Mouse (Mus musculus) midbrain, embryonic 11.5 days (tissue): ENCODE data around the gene Shf. TPM values are rescaled to one million over a fixed set of nuclear protein-coding genes. Genes with fewer than 3 reads are reported as not detected.

Source experiments
- ATAC-seq: fragments of 200-750 bp; cut with Nextera tagmentation; 2 replicates; pipeline ENCODE4 v1.8.0; 2017; ENCODE audit warnings: moderate TSS enrichment, moderate library complexity; ENCODE audit not compliant: low FRiP score
- DNase-seq: peaks from one replicate; pipeline ENCODE4 v3.0.0; 2015; ENCODE audit warnings: low spot score; ENCODE audit errors: missing footprints
- H3K27ac ChIP-seq: fragments of 300-500 bp; sonication (generic); 2 replicates; pipeline ENCODE4 v1.5.1; 2014; ENCODE audit warnings: low read depth, low read length
- H3K27me3 ChIP-seq: fragments of 300-500 bp; sonication (generic); 2 replicates; pipeline ENCODE4 v1.6.1; 2014; ENCODE audit warnings: mild to moderate bottlenecking, low read length, moderate library complexity, mixed read lengths; ENCODE audit not compliant: control insufficient read depth, insufficient read depth
- H3K36me3 ChIP-seq: fragments of 300-500 bp; sonication (generic); 2 replicates; pipeline ENCODE4 v1.6.1; 2014; ENCODE audit warnings: mild to moderate bottlenecking, low read length, moderate library complexity, mixed read lengths; ENCODE audit not compliant: control insufficient read depth, insufficient read depth
- H3K4me1 ChIP-seq: fragments of 300-500 bp; sonication (generic); 2 replicates; pipeline ENCODE4 v1.6.1; 2014; ENCODE audit warnings: low read length; ENCODE audit not compliant: control insufficient read depth, insufficient read depth
- H3K4me2 ChIP-seq: fragments of 300-500 bp; sonication (generic); 2 replicates; pipeline ENCODE4 v1.6.1; 2014; ENCODE audit warnings: mild to moderate bottlenecking, moderate library complexity
- H3K4me3 ChIP-seq: fragments of 300-500 bp; sonication (generic); 2 replicates; pipeline ENCODE4 v1.5.1; 2014; ENCODE audit warnings: low read depth, low read length
- H3K9ac ChIP-seq: fragments of 300-500 bp; sonication (generic); 2 replicates; pipeline ENCODE4 v1.6.1; 2014; ENCODE audit warnings: low read length
- H3K9me3 ChIP-seq: fragments of 300-500 bp; sonication (generic); 2 replicates; pipeline ENCODE4 v1.6.1; 2016; ENCODE audit warnings: low read length; ENCODE audit not compliant: control insufficient read depth
- WGBS: fragments of 180-500 bp; shearing (Covaris S2); extraction: QIAGEN DNeasy Blood & Tissue Kit; methylation state at CpG from one replicate; pipeline ENCODE4 v1.1.7; 2014; 5-methylcytosine and 5-hydroxymethylcytosine counted together
- polyA plus RNA-seq: library from polyadenylated mRNA; unstranded; fragments of >200 nt; fragmentation: Nextera tagmentation; extraction: Ambion mirVana; gene quantifications from 2 replicates; pipeline ENCODE4 v1.2.1, GENCODE M21; 2014

The Shf gene
- polyA plus RNA-seq, 1 experiment from 2014 or later, result 9.2 TPM

DNA sequence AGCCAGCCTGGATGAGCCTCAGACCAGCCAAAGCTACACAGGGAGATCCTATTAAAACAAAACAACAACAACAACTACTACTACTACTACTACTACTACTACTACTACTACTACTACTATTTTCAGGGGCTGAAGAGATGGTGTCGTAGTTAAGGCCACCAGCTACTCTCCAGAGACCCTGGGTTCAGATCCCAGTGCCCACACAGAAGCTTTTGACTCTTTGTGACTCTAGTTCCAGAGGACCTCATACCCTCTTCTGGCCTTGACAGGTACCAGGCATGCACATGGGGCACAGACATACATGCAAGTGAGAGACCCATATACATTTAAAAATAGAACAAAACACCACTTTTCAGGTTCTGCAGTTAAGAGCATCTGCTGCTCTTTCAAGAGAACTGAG, 3.6 kb upstream of the Shf start:
- DNase-seq, result no peak
- WGBS, result 63% methylated on average over 1 of the region's 1 CpGs

DNA sequence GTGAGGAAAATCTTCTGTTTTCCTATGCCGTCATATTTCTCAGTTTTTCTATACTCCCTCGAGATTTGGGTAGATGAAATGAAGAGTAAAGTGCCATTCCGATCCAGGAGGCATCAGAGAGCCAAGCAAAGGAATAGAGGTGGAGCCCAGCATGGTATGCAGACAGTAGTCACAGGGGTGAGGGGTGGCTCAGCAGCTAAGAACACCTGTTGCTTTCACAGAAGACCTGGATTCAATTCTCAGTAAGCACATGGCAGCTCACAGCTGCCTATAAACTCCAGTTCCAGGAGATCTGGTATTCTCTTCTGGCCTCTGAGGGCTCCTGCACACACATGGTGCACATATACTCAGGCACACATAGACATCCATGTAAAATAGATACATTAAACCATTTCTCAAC, 3.1 kb upstream of the Shf start:
- no peaks in the 10 kb centered on the region for H3K36me3 ChIP-seq
- no peak overlapping the region for H3K4me3 ChIP-seq
- no peak overlapping the region for H3K27ac ChIP-seq
- no peak overlapping the region for H3K4me2 ChIP-seq
- H3K9ac ChIP-seq, result no peak overlapping the region
- whole genome bisulfite sequencing, result 67% methylated on average over 3 of the region's 3 CpGs
- ATAC-seq, result no peak
- no peaks in the 10 kb centered on the region for H3K9me3 ChIP-seq
- H3K27me3 ChIP-seq, result peaks cover 3% of the 10 kb centered on the region; the same call in 1 of the 2 replicates
- peaks cover 6% of the 10 kb centered on the region for H3K4me1 ChIP-seq
- no peak for DNase-seq

More for the DNA sequence above, 3.6 kb upstream of the Shf start:
- no peaks in the 10 kb centered on the region for H3K36me3 ChIP-seq
- H3K27me3 ChIP-seq, result peaks cover 3% of the 10 kb centered on the region; the same call in 1 of the 2 replicates
- no peak overlapping the region for H3K4me3 ChIP-seq
- peaks cover 6% of the 10 kb centered on the region for H3K4me1 ChIP-seq
- no peak overlapping the region for H3K27ac ChIP-seq
- no peak for ATAC-seq
- H3K4me2 ChIP-seq, result no peak overlapping the region
- no peak overlapping the region for H3K9ac ChIP-seq
- H3K9me3 ChIP-seq, result no peaks in the 10 kb centered on the region

DNA sequence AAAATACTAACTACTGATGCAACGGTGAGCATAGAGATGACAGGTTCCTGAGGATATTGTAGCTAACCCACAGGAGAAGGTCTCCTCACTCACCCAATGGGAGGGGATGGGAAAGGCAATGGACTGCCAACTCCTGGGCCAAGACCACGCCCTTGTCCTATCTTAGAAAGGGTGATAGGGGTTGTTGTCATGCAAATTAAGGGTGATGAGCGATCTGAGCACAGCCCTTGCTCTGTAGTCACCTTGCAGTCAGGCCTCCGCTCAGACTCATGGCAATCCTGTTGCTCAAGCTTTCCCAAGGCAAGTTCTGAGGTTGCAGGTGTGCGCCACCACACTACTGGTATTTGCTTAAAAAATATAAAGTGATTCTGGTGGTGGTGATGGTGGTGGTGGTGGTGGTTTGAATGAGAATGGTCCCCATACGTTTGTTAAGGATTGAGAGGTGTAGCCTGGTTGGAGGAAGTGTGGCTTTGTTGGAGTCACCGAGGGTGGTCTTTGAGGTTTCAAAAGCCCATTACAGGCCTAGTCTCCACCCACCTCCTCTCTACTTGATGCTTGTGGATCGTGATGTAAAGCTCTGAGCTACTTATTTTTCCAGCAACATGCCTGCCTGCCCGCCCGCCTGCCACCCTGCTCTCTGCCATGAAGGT, 1.3 kb upstream of the Shf start:
- Histone ChIP-seq H3K27ac (no peak overlapping the region), H3K4me1 (peaks cover 15% of the 10 kb centered on the region), H3K27me3 (peaks cover 3% of the 10 kb centered on the region; the same call in 1 of the 2 replicates), H3K4me2 (no peak overlapping the region), H3K9ac (no peak overlapping the region), H3K4me3 (no peak overlapping the region), H3K9me3 (no peaks in the 10 kb centered on the region), H3K36me3 (no peaks in the 10 kb centered on the region)
- ATAC-seq, result no peak
- DNase-seq, result no peak
- 17% methylated on average over 10 of the region's 10 CpGs for WGBS

DNA sequence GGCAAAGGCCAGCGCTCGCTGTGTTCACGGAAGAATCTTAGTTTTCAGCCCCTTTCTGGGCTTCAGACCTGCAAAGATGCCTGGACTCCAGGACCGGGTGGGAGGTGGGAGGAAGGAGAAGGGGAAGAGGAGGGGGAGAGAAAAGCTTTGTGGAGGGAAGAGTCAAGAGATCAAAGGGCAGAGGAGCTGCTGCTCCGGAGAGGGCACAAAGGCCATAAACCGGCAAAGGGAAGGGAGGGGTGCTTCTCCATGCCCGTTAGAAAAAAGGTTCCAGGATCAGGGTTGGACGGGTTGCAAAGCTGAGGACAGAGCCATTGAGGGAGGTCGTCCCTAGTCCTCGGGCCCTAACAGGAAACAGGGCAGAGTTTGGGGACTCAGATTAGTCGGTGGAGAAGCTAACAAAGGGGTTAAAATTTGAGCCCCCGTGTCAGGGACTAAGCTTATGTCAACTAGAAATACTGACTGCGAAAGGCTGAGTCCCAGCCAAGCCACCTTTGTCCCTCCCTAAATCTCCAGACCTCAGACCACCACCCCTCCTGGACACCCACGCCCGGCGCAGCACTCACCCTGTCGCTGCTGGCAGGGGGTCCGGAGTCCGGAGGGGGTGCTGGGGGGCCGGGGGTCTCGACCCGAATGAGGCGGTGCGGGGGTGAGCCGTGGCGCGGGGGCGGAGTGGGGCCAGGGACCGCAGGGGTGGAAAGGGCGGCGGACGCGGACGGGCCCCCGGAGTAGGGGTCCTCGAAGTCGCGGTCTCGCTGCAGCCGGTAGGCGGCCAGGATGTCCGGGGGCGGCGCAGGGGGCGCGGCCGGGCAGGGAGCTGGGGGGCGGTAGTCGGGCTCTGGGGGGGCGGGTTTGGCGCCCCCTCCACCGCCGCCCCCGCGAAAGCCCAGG, 636 bp downstream of the Shf start:
- Histone ChIP-seq H3K9ac (peak overlapping the region; percentile 95), H3K36me3 (no peaks in the 10 kb centered on the region), H3K4me2 (peak overlapping the region; percentile 84), H3K4me3 (peak overlapping the region; percentile 95), H3K9me3 (no peaks in the 10 kb centered on the region), H3K4me1 (peaks cover 15% of the 10 kb centered on the region), H3K27ac (peak overlapping the region; percentile 44), H3K27me3 (peaks cover 3% of the 10 kb centered on the region; the same call in 1 of the 2 replicates)
- WGBS, result under 1% methylated on average over 50 of the region's 55 CpGs
- ATAC-seq (peak; percentile 73), DNase-seq (peak; percentile 95)

DNA sequence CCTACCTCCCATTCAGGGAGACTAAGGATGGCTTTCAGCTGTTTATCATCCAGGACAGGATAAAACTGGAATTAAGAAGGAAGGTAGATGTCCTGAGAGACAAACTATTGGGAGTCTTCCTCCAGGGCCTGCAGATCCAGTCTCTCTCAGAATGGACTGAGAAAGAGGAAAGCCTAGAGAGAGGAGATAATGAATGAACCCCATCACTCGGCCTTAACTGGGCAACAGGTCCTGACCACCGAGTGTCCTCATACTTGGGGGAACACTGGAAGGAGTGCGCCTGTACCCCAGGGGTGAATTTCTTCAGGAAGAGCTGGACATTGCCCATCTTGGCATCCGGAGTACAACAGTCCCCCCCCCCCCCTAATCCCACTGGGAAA, 1.3 kb downstream of the Shf start:
- H3K9ac ChIP-seq, result peak overlapping the region; percentile 95
- no peak for DNase-seq
- 9% methylated on average over 4 of the region's 4 CpGs for WGBS
- peak overlapping the region; percentile 95 for H3K4me3 ChIP-seq
- H3K4me2 ChIP-seq, result peak overlapping the region; percentile 84
- ATAC-seq, result peak; percentile 0; the same call in 1 of the 2 replicates
- H3K9me3 ChIP-seq, result no peaks in the 10 kb centered on the region
- peaks cover 3% of the 10 kb centered on the region; the same call in 1 of the 2 replicates for H3K27me3 ChIP-seq
- H3K27ac ChIP-seq, result no peak overlapping the region; the same call in 1 of the 2 replicates
- peaks cover 15% of the 10 kb centered on the region for H3K4me1 ChIP-seq
- no peaks in the 10 kb centered on the region for H3K36me3 ChIP-seq

DNA sequence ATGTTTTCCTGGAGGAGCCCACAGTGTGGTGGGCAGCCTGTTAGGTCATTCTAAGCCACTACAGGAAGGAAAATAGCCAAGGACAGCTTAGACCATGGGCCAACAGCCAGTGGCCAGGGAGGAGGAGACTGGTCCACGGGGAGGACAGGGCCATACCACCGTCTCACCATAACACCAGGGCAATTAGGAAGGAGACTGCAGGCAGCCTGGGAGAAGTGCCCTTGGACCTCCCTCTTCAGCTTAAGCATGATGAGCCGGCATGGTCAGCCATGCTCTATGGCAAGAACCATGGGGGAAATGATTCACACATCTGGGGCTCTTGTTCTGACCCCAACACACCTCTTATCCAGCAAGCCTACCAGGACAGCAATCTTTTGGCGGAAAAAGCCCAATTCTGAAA, 1.8 kb downstream of the Shf start:
- WGBS, result 21% methylated on average over 4 of the region's 4 CpGs

DNA sequence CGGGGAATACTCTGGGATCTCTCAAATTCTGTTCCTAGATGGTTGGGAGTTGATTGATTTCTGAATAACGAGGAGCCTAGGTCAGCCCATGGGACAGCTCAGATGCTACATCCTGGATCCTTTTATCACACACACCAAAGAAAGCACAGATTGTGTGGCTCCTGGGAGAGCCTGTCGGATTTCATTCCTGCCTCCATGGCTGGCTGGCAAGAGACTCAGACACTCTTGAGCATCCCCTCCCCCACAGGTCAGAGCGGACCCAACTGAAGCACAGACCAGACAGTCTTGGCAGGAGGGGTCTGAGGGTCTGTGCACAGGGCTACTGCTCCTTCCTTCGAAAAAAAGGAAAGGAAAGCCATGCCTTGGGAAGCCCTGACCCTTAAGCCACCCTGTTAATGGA, 2.3 kb downstream of the Shf start:
- Histone ChIP-seq H3K4me1 (peaks cover 15% of the 10 kb centered on the region), H3K27me3 (peaks cover 3% of the 10 kb centered on the region; the same call in 1 of the 2 replicates), H3K4me3 (peak overlapping the region; percentile 95; the same call in 1 of the 2 replicates), H3K4me2 (peak overlapping the region; percentile 84), H3K27ac (no peak overlapping the region), H3K36me3 (no peaks in the 10 kb centered on the region), H3K9ac (peak overlapping the region; percentile 1; the same call in 1 of the 2 replicates), H3K9me3 (no peaks in the 10 kb centered on the region)
- ATAC-seq (no peak), DNase-seq (no peak)
- 32% methylated on average over 5 of the region's 5 CpGs for WGBS

More for the DNA sequence above, 1.8 kb downstream of the Shf start:
- ATAC-seq (no peak), DNase-seq (peak; percentile 87)
- Histone ChIP-seq H3K9ac (peak overlapping the region; percentile 95), H3K9me3 (no peaks in the 10 kb centered on the region), H3K4me1 (peaks cover 15% of the 10 kb centered on the region), H3K4me3 (peak overlapping the region; percentile 95), H3K27ac (no peak overlapping the region), H3K4me2 (peak overlapping the region; percentile 84), H3K27me3 (peaks cover 3% of the 10 kb centered on the region; the same call in 1 of the 2 replicates), H3K36me3 (no peaks in the 10 kb centered on the region)

DNA sequence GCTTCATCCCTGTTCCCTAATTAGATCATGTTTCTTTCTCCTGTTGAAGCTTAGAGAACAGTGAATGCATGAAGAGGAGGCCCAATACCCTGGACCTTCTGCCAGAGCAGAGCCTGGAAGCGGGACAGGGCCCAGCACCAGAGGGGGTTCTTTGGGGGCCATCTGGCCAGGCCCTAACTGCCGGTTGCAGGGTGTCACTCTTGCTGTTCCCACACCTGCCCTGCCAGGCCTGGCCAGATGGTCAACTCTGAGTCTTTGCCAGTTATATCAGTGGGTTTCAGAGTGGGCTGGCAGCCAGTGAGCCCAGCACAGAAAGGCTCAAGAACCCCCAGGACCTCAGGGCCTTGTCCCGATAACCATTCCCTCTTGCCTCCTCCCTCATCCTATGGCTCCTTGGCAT, 2.9 kb downstream of the Shf start:
- Histone ChIP-seq H3K36me3 (no peaks in the 10 kb centered on the region), H3K9me3 (no peaks in the 10 kb centered on the region), H3K9ac (0 out of 2 replicates have a peak overlapping the region, but pooled peaks have one; percentile 1), H3K27ac (no peak overlapping the region), H3K27me3 (peaks cover 3% of the 10 kb centered on the region; the same call in 1 of the 2 replicates), H3K4me1 (peaks cover 15% of the 10 kb centered on the region), H3K4me3 (no peak overlapping the region), H3K4me2 (peak overlapping the region; percentile 84; the same call in 1 of the 2 replicates)
- no peak for DNase-seq
- 87% methylated on average over 3 of the region's 3 CpGs for WGBS
- ATAC-seq, result no peak
